Mouse (Mus musculus) inflammation-experienced regulatory T-cells (primary cell): ENCODE data around the gene Dhx35. TPM values are rescaled to one million over a fixed set of nuclear protein-coding genes. Genes with fewer than 3 reads are reported as not detected.

ENCODE experiments used
- polyA plus RNA-seq, 2 experiments: library from polyadenylated mRNA; unstranded; fragments of 100-300 nt; shearing (Covaris generic); gene quantifications; one replicate each; pipeline ENCODE4 v1.2.1; 2017

Dhx35 gene
- polyA plus RNA-seq: 10 to 100 TPM; 15.7 to 18.2 TPM

GRCm38 (mm10) chr2:158794494-158795004 is at the start of gene Dhx35:
Gene Dhx35 (plus strand): TSS chr2:158794807.

GRCm38 (mm10) chr2:158767742-158768339 is 26.8 kb upstream of the Dhx35 start, which contains the start of gene Fam83d:
Gene Fam83d (plus strand): TSS chr2:158768093.

Other genes starting within 250 kb of the Dhx35 start
- not detected for gene Slc32a1, start 184.0 kb upstream of the Dhx35 start, polyA plus RNA-seq
- 10 to 100 TPM; 35.6 to 52.9 TPM for gene Actr5, start 169.9 kb upstream of the Dhx35 start, polyA plus RNA-seq
- gene Ppp1r16b, start 129.4 kb upstream of the Dhx35 start, polyA plus RNA-seq: 10 to 100 TPM; 48.1 to 50.0 TPM
- gene Fam83d, start 26.7 kb upstream of the Dhx35 start, polyA plus RNA-seq: under 1 TPM; 0.20 to 0.94 TPM